Mouse (Mus musculus) gastrocnemius, adult 8-10 months (tissue): ENCODE data around the gene Tuba4a. TPM values are rescaled to one million over a fixed set of nuclear protein-coding genes. Genes with fewer than 3 reads are reported as not detected.
A peak's percentile ranks its signal among the peaks of the same experiment; 100 is the strongest.

ENCODE experiments used
- DNase-seq, 2 experiments: peaks; one replicate each; pipeline ENCODE4 v3.0.0; 2022; ENCODE audit warnings: low spot score in 2 of 2
- total RNA-seq, 4 experiments: library from RNA; stranded (reverse); gene quantifications; 2 replicates each; pipeline ENCODE4 v1.2.4; 2022

The Tuba4a gene
- total RNA-seq = 1,000 to 10,000 TPM; 1,243 to 1,380 (median 1,348) TPM

- no peak for DNase-seq
Measured at GRCm38 (mm10) chr1:75219531-75219930, at the start of gene Tuba4a. Gene Tuba4a (minus strand): TSS chr1:75219865.

GRCm38 (mm10) chr1:75264091-75264880 lies 44.6 kb upstream of the Tuba4a start, which contains the start of gene Ptprn:
Gene Ptprn (minus strand): TSS chr1:75264502.
- DNase-seq = no peak

DNA sequence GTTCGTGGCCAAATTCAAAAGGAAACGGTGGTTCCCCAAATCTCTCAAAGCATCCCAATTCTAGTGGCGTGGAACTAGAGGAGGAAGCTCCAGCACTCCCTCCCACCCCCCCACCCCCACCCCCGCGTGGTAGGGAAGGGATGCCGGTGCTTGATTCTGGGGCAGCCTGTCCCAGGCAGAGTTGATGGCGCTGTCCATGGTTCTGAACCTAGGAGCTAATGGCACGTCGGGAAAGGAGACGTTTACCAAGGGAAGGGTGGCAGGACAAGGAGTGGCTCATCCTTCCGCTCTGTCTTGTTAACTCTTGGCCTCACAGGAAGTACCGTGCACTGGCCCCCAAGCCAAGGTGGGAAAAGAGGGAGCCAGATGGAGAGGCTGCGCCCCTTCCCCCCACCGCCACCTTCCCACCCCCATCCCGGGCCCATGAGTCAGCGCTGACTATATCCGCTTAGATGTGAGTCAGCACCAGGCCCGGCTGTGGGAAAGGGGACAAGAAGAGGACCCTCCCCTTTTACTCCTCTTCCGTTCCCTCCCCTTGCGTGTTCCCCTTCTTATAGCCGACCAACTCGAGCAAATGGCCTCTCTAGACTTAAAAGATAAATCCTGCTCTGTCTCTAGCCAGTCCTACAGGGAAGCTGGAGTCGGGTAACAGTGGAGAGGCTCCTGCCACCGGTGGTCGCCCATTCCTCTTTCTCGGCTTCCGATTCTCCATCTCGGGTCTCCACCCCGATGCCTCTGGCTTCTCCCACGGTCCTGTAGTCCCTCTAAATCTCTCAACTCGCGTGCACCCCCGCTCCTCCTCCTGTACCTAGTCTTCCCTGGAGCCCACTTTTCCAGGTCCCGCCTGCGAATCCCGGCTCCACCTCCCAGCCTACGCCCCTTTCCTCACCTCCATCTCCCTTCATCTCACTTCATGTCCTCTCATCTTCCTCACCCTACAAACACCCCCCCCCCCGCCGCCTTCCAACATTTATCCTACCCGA lies 43.6 kb upstream of the Tuba4a start:
- DNase-seq = no peak

DNA sequence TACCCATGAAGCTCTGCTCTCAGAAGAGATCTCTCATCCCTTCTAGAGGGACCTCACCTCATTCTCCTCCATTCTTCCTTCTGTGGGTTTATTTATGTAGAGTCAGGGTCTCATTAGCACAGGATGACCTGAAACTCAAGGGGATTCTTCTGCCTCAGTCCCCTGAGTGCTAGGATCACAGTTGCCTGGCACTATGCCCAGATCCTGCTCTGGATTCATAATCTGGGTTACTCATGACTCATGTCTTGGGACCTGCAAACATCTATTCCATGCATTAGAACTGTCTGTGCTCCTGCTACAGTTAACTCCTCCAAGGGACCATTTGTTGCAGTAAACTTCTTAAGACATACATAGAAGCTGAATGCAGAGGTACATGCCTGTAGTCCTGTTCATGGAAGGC lies 41.6 kb upstream of the Tuba4a start:
- no peak for DNase-seq

- DNase-seq = no peak
Measured at GRCm38 (mm10) chr1:75255516-75256046, 35.9 kb upstream of the Tuba4a start.

GRCm38 (mm10) chr1:75254625-75255013 lies 35.0 kb upstream of the Tuba4a start:
- DNase-seq = no peak

GRCm38 (mm10) chr1:75253849-75254624 lies 34.4 kb upstream of the Tuba4a start:
- peak; percentile 62 to 65 for DNase-seq

- DNase-seq = no peak
Measured at GRCm38 (mm10) chr1:75253029-75253428, 33.4 kb upstream of the Tuba4a start.

- DNase-seq = no peak
Measured at GRCm38 (mm10) chr1:75252308-75252707, 32.6 kb upstream of the Tuba4a start.

DNA sequence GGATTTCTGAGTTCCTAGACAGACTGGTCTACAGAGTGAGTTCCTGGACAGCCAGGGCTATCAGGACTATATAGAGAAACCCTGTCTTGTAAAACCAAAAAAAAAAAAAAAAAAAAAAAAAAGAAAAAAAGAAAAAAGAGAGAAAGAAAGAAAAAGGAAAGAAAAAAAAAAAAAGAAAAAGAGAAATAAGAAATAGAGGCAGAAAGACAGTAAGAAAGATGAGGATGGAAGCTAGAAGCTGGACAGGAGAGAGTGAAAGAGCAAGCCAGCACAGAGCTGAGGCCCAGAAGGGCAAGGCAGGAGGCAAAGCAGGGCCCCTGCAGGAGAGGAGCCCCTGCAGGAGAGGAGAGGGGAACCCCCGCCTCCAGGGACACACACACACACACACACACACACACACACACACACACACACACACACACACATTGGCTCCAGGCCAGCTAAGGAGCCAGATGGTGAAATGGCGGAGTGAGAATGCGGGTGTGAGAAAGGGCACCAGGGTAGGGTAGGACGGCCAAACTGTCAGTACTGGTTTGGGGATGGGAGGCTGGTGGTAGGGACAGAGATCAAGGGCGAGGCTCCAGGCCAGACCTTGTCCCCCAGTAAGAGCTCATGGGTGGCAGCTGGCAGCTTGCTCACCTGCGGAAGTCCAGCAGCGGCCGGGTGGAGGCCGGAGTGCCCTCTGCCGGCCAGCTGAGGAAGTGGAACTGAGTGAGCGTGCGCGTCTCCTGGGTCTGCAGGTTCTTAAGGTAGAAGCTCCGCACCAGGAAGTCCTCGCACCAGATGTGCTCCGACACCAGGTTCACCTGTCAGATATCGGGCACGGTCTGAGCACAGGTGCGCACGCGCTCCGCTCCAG lies 31.7 kb upstream of the Tuba4a start:
- DNase-seq = peak; percentile 60 to 76

DNA sequence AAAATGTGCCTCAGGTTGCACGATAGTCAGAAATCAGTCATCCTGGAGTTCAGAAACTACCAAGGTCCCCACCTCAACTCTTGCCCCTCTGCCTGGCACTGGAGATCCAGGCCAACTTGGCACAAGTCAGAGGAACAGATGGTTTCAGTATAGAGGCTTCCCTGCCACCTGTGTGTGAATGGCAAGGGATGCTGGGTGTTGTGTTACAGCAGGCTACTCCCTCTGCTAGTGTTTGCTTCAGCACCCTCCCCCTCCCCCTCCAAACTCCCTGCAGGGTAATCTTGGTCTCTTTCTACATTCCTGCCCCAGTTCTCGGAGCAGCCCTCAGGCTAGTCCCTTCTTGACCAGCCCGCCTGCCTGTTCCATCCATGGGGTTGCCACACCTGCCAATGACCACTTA lies 30.8 kb upstream of the Tuba4a start:
- DNase-seq = no peak

GRCm38 (mm10) chr1:75248041-75248772 lies 28.5 kb upstream of the Tuba4a start:
- DNase-seq = no peak

DNA sequence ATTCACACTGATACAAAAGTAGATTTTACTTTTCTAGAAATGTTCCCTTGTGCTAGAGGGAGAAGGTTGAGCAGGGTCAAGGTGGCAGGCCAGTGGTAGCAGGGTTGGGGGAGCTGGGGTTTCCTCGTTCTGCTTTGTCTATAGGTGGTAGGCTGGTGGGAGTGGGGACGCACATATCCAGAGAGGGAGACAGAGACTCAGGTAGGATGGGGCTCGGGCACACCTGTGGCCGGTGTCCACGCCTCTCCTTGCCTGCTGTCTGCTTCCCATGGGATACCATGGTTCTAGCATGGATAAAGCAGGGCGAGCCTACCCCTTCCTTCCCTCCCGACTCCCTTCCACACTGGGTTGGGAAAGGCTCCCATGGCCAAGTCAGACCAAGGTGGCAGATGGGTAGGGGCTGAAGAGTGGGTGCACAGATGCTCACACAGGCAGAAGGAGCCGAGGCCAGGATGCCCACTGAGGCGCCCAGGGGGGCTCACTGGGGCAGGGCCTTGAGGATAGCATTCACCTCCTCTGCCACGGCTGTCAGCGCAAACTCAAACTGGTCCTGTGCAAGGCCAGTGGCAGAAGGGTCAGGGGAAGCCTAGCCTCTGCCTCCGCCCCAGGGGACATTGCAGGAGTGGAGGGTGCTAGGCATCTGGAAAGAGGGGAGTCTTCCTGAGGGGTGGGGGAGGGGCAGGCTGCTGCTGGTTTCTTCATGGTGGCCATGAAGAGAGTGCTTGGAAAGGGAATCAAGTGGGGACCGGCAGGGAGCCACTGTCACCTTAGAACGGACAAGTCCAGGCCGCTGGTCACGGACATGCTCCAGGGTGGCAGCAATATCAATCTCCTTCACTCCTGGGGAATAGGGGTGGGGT lies 27.6 kb upstream of the Tuba4a start:
- no peak for DNase-seq

DNA sequence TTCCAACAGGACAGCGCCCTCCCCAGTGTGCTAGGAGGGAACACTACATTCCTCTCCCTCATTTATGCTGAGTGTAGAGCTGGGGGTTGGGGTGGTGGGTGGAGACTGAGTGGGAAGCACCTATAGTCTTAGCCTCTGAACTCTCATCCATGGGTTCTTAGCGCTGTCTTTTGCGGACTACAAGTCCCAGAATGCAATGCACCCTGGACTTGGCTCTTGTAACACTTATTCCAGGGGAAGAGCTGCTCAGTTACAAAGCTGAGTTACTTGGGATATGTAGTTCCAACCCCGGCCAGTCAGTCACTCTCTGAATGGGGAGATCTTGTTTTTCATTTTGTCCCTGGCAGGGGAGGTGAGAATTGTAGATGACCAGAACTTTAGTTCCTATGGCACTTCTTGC lies 25.2 kb upstream of the Tuba4a start:
- no peak for DNase-seq

DNA sequence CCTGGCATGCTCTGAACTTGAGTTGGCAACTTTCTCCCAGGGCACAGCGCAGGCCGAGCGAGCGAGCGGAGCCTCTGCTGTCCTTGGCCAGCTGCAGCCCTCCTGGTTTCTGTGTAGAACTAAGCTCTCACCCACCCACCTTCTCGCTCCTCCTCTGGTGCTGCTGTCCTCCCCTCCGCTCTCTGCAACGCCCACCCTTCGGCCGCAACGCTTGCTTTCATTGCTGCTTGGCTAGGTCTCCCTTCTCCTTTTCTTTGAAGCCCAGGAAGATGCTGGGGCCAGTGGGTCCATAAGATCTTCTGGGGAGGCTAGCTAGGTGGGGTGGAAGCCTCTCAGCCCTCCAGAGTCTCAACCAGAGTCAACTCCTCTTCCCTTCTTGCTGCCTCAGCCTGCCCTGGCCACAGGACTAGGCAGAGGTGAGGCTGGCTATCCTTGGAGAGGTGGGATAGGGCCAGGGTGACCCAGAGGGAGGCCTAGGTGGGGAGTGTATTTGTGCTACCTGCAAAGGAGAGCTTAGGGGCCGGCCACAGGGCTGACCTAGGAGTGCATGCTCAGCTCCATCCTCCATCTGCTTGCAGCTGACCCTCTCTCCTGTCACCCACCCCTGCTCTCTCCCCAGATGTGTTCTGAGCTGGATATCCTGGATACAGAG lies 24.6 kb upstream of the Tuba4a start:
- no peak for DNase-seq

GRCm38 (mm10) chr1:75243411-75243810 lies 23.7 kb upstream of the Tuba4a start:
- no peak for DNase-seq

DNA sequence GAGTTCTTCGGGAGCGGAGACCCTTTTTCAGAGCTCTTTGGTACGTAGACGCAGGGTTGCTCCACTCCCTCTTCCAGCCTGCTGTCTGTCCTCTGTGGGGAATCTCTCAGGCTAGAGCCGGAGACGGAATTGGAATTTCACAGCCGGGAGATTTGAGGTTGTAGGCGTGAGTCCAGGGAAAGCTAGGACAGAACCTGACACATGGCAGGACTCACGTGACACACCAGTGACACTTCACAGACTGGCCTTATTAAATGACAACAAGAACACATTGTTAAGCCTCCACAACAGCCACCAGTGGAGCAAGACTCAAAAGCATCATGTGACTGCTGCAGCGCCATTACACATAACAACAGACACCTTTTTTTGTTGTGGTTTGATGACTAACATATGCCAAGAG lies 19.9 kb upstream of the Tuba4a start:
- DNase-seq = no peak
